Mouse (Mus musculus): ENCODE measurements around the gene Myo1g. TPM values are rescaled to one million over a fixed set of nuclear protein-coding genes. Genes with fewer than 3 reads are reported as not detected.

Gene Myo1g
- polyA plus RNA-seq, 1 experiment from 2014 or later: 1.3 TPM

GRCm38 (mm10) chr11:6519491-6520033 lies 1.2 kb downstream of the Myo1g start:
- Histone ChIP-seq H3K4me1 (ENCODE audit: control insufficient read depth, insufficient read depth, low read length) (no peaks in the 10 kb centered on the region), H3K4me2 (replicated peaks; ENCODE audit: low read depth, low read length) (no peak overlapping the region), H3K27me3 (ENCODE audit: control insufficient read depth, insufficient read depth, low read length) (no peaks in the 10 kb centered on the region), H3K9me3 (ENCODE audit: control insufficient read depth, low read depth, low read length) (no peaks in the 10 kb centered on the region), H3K36me3 (ENCODE audit: control insufficient read depth, insufficient read depth, low read length) (peaks cover 7% of the 10 kb centered on the region), H3K9ac (replicated peaks; ENCODE audit: low read depth, low read length) (no peak overlapping the region), H3K4me3 (ENCODE audit: low read depth, low read length) (no peak overlapping the region), H3K27ac (ENCODE audit: low read length) (no peak overlapping the region)
- ATAC-seq (ENCODE audit: insufficient number of reproducible peaks, insufficient read depth, low FRiP score, low read depth): no peak; the same call in 1 of the 2 replicates
- WGBS: 71% methylated on average over 11 of the region's 11 CpGs

- no peak overlapping the region for H3K9ac ChIP-seq (replicated peaks; ENCODE audit: low read depth, low read length)
- ATAC-seq (ENCODE audit: insufficient number of reproducible peaks, insufficient read depth, low FRiP score, low read depth): no peak
- H3K9me3 ChIP-seq (ENCODE audit: control insufficient read depth, low read depth, low read length): no peaks in the 10 kb centered on the region
- no peak overlapping the region for H3K27ac ChIP-seq (ENCODE audit: low read length)
- 37% methylated on average over 7 of the region's 7 CpGs for WGBS
- H3K27me3 ChIP-seq (ENCODE audit: control insufficient read depth, insufficient read depth, low read length): no peaks in the 10 kb centered on the region
- H3K36me3 ChIP-seq (ENCODE audit: control insufficient read depth, insufficient read depth, low read length): no peaks in the 10 kb centered on the region
- H3K4me2 ChIP-seq (replicated peaks; ENCODE audit: low read depth, low read length): no peak overlapping the region
- H3K4me3 ChIP-seq (ENCODE audit: low read depth, low read length): no peak overlapping the region
- no peaks in the 10 kb centered on the region for H3K4me1 ChIP-seq (ENCODE audit: control insufficient read depth, insufficient read depth, low read length)
Observed at GRCm38 (mm10) chr11:6514837-6515236, 5.9 kb downstream of the Myo1g start.

- 43% methylated on average over 1 of the region's 1 CpGs for WGBS
- ATAC-seq (ENCODE audit: insufficient number of reproducible peaks, insufficient read depth, low FRiP score, low read depth): no peak
- no peaks in the 10 kb centered on the region for H3K36me3 ChIP-seq (ENCODE audit: control insufficient read depth, insufficient read depth, low read length)
Observed at GRCm38 (mm10) chr11:6508269-6508876, 12.4 kb downstream of the Myo1g start.

GRCm38 (mm10) chr11:6506516-6506915 lies 14.2 kb downstream of the Myo1g start:
- WGBS: 63% methylated on average over 9 of the region's 9 CpGs
- ATAC-seq (ENCODE audit: insufficient number of reproducible peaks, insufficient read depth, low FRiP score, low read depth): no peak
- H3K9me3 ChIP-seq (ENCODE audit: control insufficient read depth, low read depth, low read length): no peaks in the 10 kb centered on the region

More at GRCm38 (mm10) chr11:6508269-6508876, 12.4 kb downstream of the Myo1g start:
- H3K27me3 ChIP-seq (ENCODE audit: control insufficient read depth, insufficient read depth, low read length): no peaks in the 10 kb centered on the region
- H3K4me1 ChIP-seq (ENCODE audit: control insufficient read depth, insufficient read depth, low read length): no peaks in the 10 kb centered on the region
- H3K9ac ChIP-seq (replicated peaks; ENCODE audit: low read depth, low read length): no peak overlapping the region
- no peak overlapping the region for H3K4me2 ChIP-seq (replicated peaks; ENCODE audit: low read depth, low read length)
- H3K4me3 ChIP-seq (ENCODE audit: low read depth, low read length): no peak overlapping the region
- H3K27ac ChIP-seq (ENCODE audit: low read length): no peak overlapping the region
- no peaks in the 10 kb centered on the region for H3K9me3 ChIP-seq (ENCODE audit: control insufficient read depth, low read depth, low read length)

GRCm38 (mm10) chr11:6504689-6505088 lies 16.1 kb downstream of the Myo1g start:
- Histone ChIP-seq H3K27me3 (ENCODE audit: control insufficient read depth, insufficient read depth, low read length) (no peaks in the 10 kb centered on the region), H3K4me3 (ENCODE audit: low read depth, low read length) (no peak overlapping the region), H3K4me1 (ENCODE audit: control insufficient read depth, insufficient read depth, low read length) (no peaks in the 10 kb centered on the region), H3K4me2 (replicated peaks; ENCODE audit: low read depth, low read length) (no peak overlapping the region), H3K27ac (ENCODE audit: low read length) (no peak overlapping the region), H3K36me3 (ENCODE audit: control insufficient read depth, insufficient read depth, low read length) (no peaks in the 10 kb centered on the region), H3K9me3 (ENCODE audit: control insufficient read depth, low read depth, low read length) (no peaks in the 10 kb centered on the region), H3K9ac (replicated peaks; ENCODE audit: low read depth, low read length) (no peak overlapping the region)
- no peak for ATAC-seq (ENCODE audit: insufficient number of reproducible peaks, insufficient read depth, low FRiP score, low read depth)
- 70% methylated on average over 6 of the region's 6 CpGs for WGBS

More at GRCm38 (mm10) chr11:6506516-6506915, 14.2 kb downstream of the Myo1g start:
- Histone ChIP-seq H3K4me1 (ENCODE audit: control insufficient read depth, insufficient read depth, low read length) (no peaks in the 10 kb centered on the region), H3K27ac (ENCODE audit: low read length) (no peak overlapping the region), H3K27me3 (ENCODE audit: control insufficient read depth, insufficient read depth, low read length) (no peaks in the 10 kb centered on the region), H3K4me3 (ENCODE audit: low read depth, low read length) (no peak overlapping the region), H3K36me3 (ENCODE audit: control insufficient read depth, insufficient read depth, low read length) (no peaks in the 10 kb centered on the region), H3K4me2 (replicated peaks; ENCODE audit: low read depth, low read length) (no peak overlapping the region), H3K9ac (replicated peaks; ENCODE audit: low read depth, low read length) (no peak overlapping the region)

- Histone ChIP-seq H3K27ac (ENCODE audit: low read length) (no peak overlapping the region), H3K27me3 (ENCODE audit: control insufficient read depth, insufficient read depth, low read length) (no peaks in the 10 kb centered on the region)
Observed at GRCm38 (mm10) chr11:6504226-6504625, 16.5 kb downstream of the Myo1g start.

GRCm38 (mm10) chr11:6502506-6502905 lies 18.3 kb downstream of the Myo1g start:
- Histone ChIP-seq H3K9me3 (ENCODE audit: control insufficient read depth, low read depth, low read length) (no peaks in the 10 kb centered on the region), H3K4me2 (replicated peaks; ENCODE audit: low read depth, low read length) (no peak overlapping the region), H3K27me3 (ENCODE audit: control insufficient read depth, insufficient read depth, low read length) (no peaks in the 10 kb centered on the region), H3K4me1 (ENCODE audit: control insufficient read depth, insufficient read depth, low read length) (no peaks in the 10 kb centered on the region), H3K27ac (ENCODE audit: low read length) (no peak overlapping the region), H3K4me3 (ENCODE audit: low read depth, low read length) (no peak overlapping the region), H3K9ac (replicated peaks; ENCODE audit: low read depth, low read length) (no peak overlapping the region), H3K36me3 (ENCODE audit: control insufficient read depth, insufficient read depth, low read length) (no peaks in the 10 kb centered on the region)
- no peak for ATAC-seq (ENCODE audit: insufficient number of reproducible peaks, insufficient read depth, low FRiP score, low read depth)
- 93% methylated on average over 2 of the region's 2 CpGs for WGBS

More at GRCm38 (mm10) chr11:6504226-6504625, 16.5 kb downstream of the Myo1g start:
- no peak overlapping the region for H3K4me3 ChIP-seq (ENCODE audit: low read depth, low read length)
- no peak for ATAC-seq (ENCODE audit: insufficient number of reproducible peaks, insufficient read depth, low FRiP score, low read depth)
- no peak overlapping the region for H3K9ac ChIP-seq (replicated peaks; ENCODE audit: low read depth, low read length)
- no peaks in the 10 kb centered on the region for H3K36me3 ChIP-seq (ENCODE audit: control insufficient read depth, insufficient read depth, low read length)
- H3K4me1 ChIP-seq (ENCODE audit: control insufficient read depth, insufficient read depth, low read length): no peaks in the 10 kb centered on the region
- no peak overlapping the region for H3K4me2 ChIP-seq (replicated peaks; ENCODE audit: low read depth, low read length)
- 75% methylated on average over 3 of the region's 3 CpGs for WGBS
- no peaks in the 10 kb centered on the region for H3K9me3 ChIP-seq (ENCODE audit: control insufficient read depth, low read depth, low read length)

- Histone ChIP-seq H3K4me1 (ENCODE audit: control insufficient read depth, insufficient read depth, low read length) (no peaks in the 10 kb centered on the region), H3K36me3 (ENCODE audit: control insufficient read depth, insufficient read depth, low read length) (no peaks in the 10 kb centered on the region), H3K9ac (replicated peaks; ENCODE audit: low read depth, low read length) (no peak overlapping the region), H3K4me3 (ENCODE audit: low read depth, low read length) (no peak overlapping the region), H3K27me3 (ENCODE audit: control insufficient read depth, insufficient read depth, low read length) (no peaks in the 10 kb centered on the region), H3K9me3 (ENCODE audit: control insufficient read depth, low read depth, low read length) (no peaks in the 10 kb centered on the region), H3K4me2 (replicated peaks; ENCODE audit: low read depth, low read length) (no peak overlapping the region), H3K27ac (ENCODE audit: low read length) (no peak overlapping the region)
- ATAC-seq (ENCODE audit: insufficient number of reproducible peaks, insufficient read depth, low FRiP score, low read depth): no peak
- 76% methylated on average over 12 of the region's 12 CpGs for WGBS
Observed at GRCm38 (mm10) chr11:6497311-6497948, 23.3 kb downstream of the Myo1g start.
